Mouse (Mus musculus) layer of hippocampus, adult 2 months (tissue): ENCODE measurements around the gene Rprml. TPM values are rescaled to one million over a fixed set of nuclear protein-coding genes. Genes with fewer than 3 reads are reported as not detected.

ENCODE experiments used
- DNase-seq, 2 experiments: peaks; one replicate each; pipeline ENCODE4 v3.0.0; 2022; ENCODE audit warnings: low spot score in 2 of 2
- H3K27ac ChIP-seq: fragments of 200-600 bp; 2 replicates; pipeline ENCODE4 v1.8.1; 2022
- H3K4me3 ChIP-seq: fragments of 200-600 bp; 2 replicates; pipeline ENCODE4 v1.8.1; 2022; ENCODE audit warnings: mild to moderate bottlenecking
- CTCF ChIP-seq: fragments of 200-600 bp; conservative IDR thresholded peaks from 2 replicates; pipeline ENCODE4 v1.8.1; 2022; ENCODE audit warnings: antibody characterized with exemption, mild to moderate bottlenecking, moderate library complexity
- long read RNA-seq, 2 experiments: library from polyadenylated mRNA; stranded (forward); transcript quantifications; one replicate each; pipeline ENCODE4 v2.0.0; 2021; ENCODE audit warnings: borderline mapping rate in 2 of 2
- total RNA-seq, 2 experiments: library from RNA; stranded (reverse); gene quantifications; 2 replicates each; pipeline ENCODE4 v1.2.3; 2021

Gene Rprml
- 100 to 1,000 TPM; 102 to 117 TPM for total RNA-seq
- long read RNA-seq, experiment 1, transcript Rprml-201 (1 exons, 1,010 nt), result major isoform, 116 of 116 reads
- long read RNA-seq, experiment 1, partial matches to known transcripts, result 0 of 116 reads
- long read RNA-seq, experiment 1, other reads (novel, unspliced or antisense), result 0 of 116 reads
- long read RNA-seq, experiment 2, transcript Rprml-201 (1 exons, 1,010 nt), result major isoform, 178 of 178 reads
- long read RNA-seq, experiment 2, partial matches to known transcripts, result 0 of 178 reads
- long read RNA-seq, experiment 2, other reads (novel, unspliced or antisense), result 0 of 178 reads

- no peak for TF ChIP-seq CTCF
- Histone ChIP-seq H3K27ac (peak within 1 kb of the TSS; percentile 95), H3K4me3 (peak within 1 kb of the TSS; percentile 59)
- peak; percentile 78 to 86 for DNase-seq
These were observed at the start of gene Rprml for GRCm38 (mm10) chr11:103649301-103649982. Gene Rprml, plus strand, starts transcription at chr11:103649570.

- DNase-seq, result no peak
- no peak overlapping the region for H3K27ac ChIP-seq
- TF ChIP-seq CTCF, result no peak
- no peak overlapping the region for H3K4me3 ChIP-seq
These were observed 42.8 kb upstream of the Rprml start for GRCm38 (mm10) chr11:103606611-103607010.

- no peak for TF ChIP-seq CTCF
- no peak overlapping the region for H3K4me3 ChIP-seq
- DNase-seq, result no peak
- no peak overlapping the region for H3K27ac ChIP-seq
These were observed 38.6 kb upstream of the Rprml start for GRCm38 (mm10) chr11:103610772-103611171.

GRCm38 (mm10) chr11:103621040-103621439 lies 28.3 kb upstream of the Rprml start, which contains the start of gene Gm884:
Gene Gm884, minus strand, starts transcription at chr11:103621140.
- Histone ChIP-seq H3K27ac (no peak within 1 kb of the TSS), H3K4me3 (no peak within 1 kb of the TSS)
- TF ChIP-seq CTCF, result no peak
- no peak for DNase-seq

GRCm38 (mm10) chr11:103627453-103627852 lies 21.9 kb upstream of the Rprml start:
- no peak for DNase-seq
- Histone ChIP-seq H3K27ac (no peak overlapping the region), H3K4me3 (no peak overlapping the region)
- no peak for TF ChIP-seq CTCF

- Histone ChIP-seq H3K4me3 (no peak overlapping the region), H3K27ac (no peak overlapping the region)
- no peak for TF ChIP-seq CTCF
- no peak for DNase-seq
These were observed 14.6 kb upstream of the Rprml start for GRCm38 (mm10) chr11:103634806-103635205.

GRCm38 (mm10) chr11:103635481-103635880 lies 13.9 kb upstream of the Rprml start:
- Histone ChIP-seq H3K4me3 (no peak overlapping the region), H3K27ac (no peak overlapping the region)
- TF ChIP-seq CTCF, result no peak
- DNase-seq, result no peak

GRCm38 (mm10) chr11:103636261-103636660 lies 13.1 kb upstream of the Rprml start:
- no peak for DNase-seq
- H3K27ac ChIP-seq, result no peak overlapping the region
- TF ChIP-seq CTCF, result no peak
- H3K4me3 ChIP-seq, result no peak overlapping the region

GRCm38 (mm10) chr11:103638790-103639189 lies 10.6 kb upstream of the Rprml start, which contains the start of gene Lyzl6:
Gene Lyzl6, minus strand, starts transcription at chr11:103638890.
- DNase-seq, result no peak
- no peak within 1 kb of the TSS for H3K4me3 ChIP-seq
- H3K27ac ChIP-seq, result no peak within 1 kb of the TSS
- TF ChIP-seq CTCF, result no peak

GRCm38 (mm10) chr11:103639407-103639946 lies 9.9 kb upstream of the Rprml start:
- TF ChIP-seq CTCF, result peak; percentile 95
- peak; percentile 67 to 80 for DNase-seq
- Histone ChIP-seq H3K27ac (no peak overlapping the region), H3K4me3 (no peak overlapping the region)

GRCm38 (mm10) chr11:103643211-103643610 lies 6.2 kb upstream of the Rprml start:
- TF ChIP-seq CTCF, result no peak
- peak overlapping the region; percentile 60 for H3K27ac ChIP-seq
- no peak overlapping the region for H3K4me3 ChIP-seq
- DNase-seq, result peak in 1 of 2 experiments; percentile 11

- no peak overlapping the region for H3K27ac ChIP-seq
- TF ChIP-seq CTCF, result no peak
- peak in 1 of 2 experiments; percentile 3 for DNase-seq
- no peak overlapping the region for H3K4me3 ChIP-seq
These were observed 3.6 kb upstream of the Rprml start for GRCm38 (mm10) chr11:103645731-103646130.

GRCm38 (mm10) chr11:103646301-103646700 lies 3.1 kb upstream of the Rprml start:
- no peak overlapping the region for H3K4me3 ChIP-seq
- H3K27ac ChIP-seq, result no peak overlapping the region
- no peak for TF ChIP-seq CTCF
- DNase-seq, result peak in 1 of 2 experiments; percentile 4
